Mouse (Mus musculus): ENCODE results near the gene Obscn.

DNA sequence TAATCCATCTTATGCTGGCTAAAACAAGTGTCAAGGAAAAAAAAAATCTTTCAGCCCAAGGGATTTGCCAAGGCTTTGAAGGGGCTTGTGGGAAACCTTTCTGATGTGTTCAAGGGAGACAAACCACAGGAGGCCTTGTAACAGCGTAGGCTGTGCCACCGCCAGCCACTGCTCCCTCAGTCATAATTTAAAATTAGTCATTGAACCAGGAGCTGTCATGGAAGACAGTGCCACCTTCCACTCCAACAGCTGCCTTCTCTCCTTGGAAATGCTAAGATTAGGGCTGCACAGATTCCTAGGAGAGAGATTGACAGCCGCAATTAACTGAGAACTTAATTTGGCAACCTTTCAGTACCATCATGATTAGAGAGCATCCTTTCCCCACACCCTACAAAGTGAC, 13.1 kb upstream of the Obscn start:
- no peak for TF ChIP-seq POLR2A (IDR thresholded peaks at IDR 0.05; ENCODE audit: control insufficient read depth in 1 of 2, insufficient read depth in 1 of 2, low read depth in 1 of 2, low read length in 2 of 2, poor library complexity in 1 of 2)
- no peak for TF ChIP-seq CTCF (IDR thresholded peaks at IDR 0.05 in 2 of 3, conservative IDR thresholded peaks at IDR 0.05 in 1 of 3; ENCODE audit: control insufficient read depth in 1 of 3, insufficient read depth in 1 of 3, low read depth in 2 of 3, low read length in 3 of 3, poor library complexity in 1 of 3, severe bottlenecking in 1 of 3)

All from MEL (cell line).